Mouse (Mus musculus): ENCODE measurements around the gene Mllt1.

- TF ChIP-seq CTCF (conservative IDR thresholded peaks at IDR 0.05; ENCODE audit: low read length) (no peak), POU5F1 (IDR thresholded peaks at IDR 0.05; ENCODE audit: borderline replicate concordance, low read length) (no peak), NANOG (IDR thresholded peaks at IDR 0.05; ENCODE audit: borderline replicate concordance, low read length) (no peak)
Observed at GRCm38 (mm10) chr17:56849710-56850109, 85.5 kb downstream of the Mllt1 start.
